Mouse (Mus musculus): ENCODE measurements around the gene Prkn.

GRCm38 (mm10) chr17:11130919-11131318, 290.7 kb downstream of the Prkn start:
- no peak for TF ChIP-seq CTCF (IDR thresholded peaks at IDR 0.05; ENCODE audit: low read depth, low read length)
- no peak for TF ChIP-seq GATA1 (IDR thresholded peaks at IDR 0.05; ENCODE audit: borderline replicate concordance, low read length)

All from G1E (cell line).